Mouse (Mus musculus) cerebellum, adult 2 months (tissue): ENCODE results near the gene Ndrg2. TPM values are rescaled to one million over a fixed set of nuclear protein-coding genes. Genes with fewer than 3 reads are reported as not detected.

ENCODE experiments used
- DNase-seq, 2 experiments: peaks; one replicate each; pipeline ENCODE4 v3.0.0; 2021
- H3K27ac ChIP-seq: fragments of 200-500 bp; 2 replicates; pipeline ENCODE4 v1.5.1; 2012; ENCODE audit warnings: low read length, control low read depth, inconsistent platforms; ENCODE audit not compliant: insufficient read depth
- H3K27me3 ChIP-seq: fragments of 200-500 bp; 2 replicates; pipeline ENCODE4 v1.6.1; 2012; ENCODE audit warnings: inconsistent platforms, mild to moderate bottlenecking, low read length, moderate library complexity; ENCODE audit not compliant: control insufficient read depth, insufficient read depth
- H3K4me1 ChIP-seq: fragments of 200-500 bp; 2 replicates; pipeline ENCODE4 v1.6.1; 2011; ENCODE audit warnings: low read length; ENCODE audit not compliant: control insufficient read depth, insufficient read depth
- H3K4me3 ChIP-seq: fragments of 200-500 bp; replicated peaks from 2 replicates; pipeline ENCODE3; 2011; ENCODE audit warnings: mild to moderate bottlenecking, low read depth, low read length, control low read depth; ENCODE audit not compliant: insufficient read depth
- CTCF ChIP-seq: fragments of 200-500 bp; IDR thresholded peaks from 2 replicates; pipeline ENCODE4 v1.5.1; 2011; ENCODE audit warnings: low read depth, mild to moderate bottlenecking, control low read depth, low read length, moderate library complexity, borderline replicate concordance; ENCODE audit not compliant: insufficient read depth
- POLR2A ChIP-seq: fragments of 200-500 bp; IDR thresholded peaks from 2 replicates; pipeline ENCODE4 v1.6.1; 2011; ENCODE audit warnings: low read length, control low read depth, borderline replicate concordance; ENCODE audit not compliant: insufficient read depth
- WGBS: fragments of 180-500 bp; shearing (Covaris S2); methylation state at CpG from one replicate; pipeline ENCODE4 v1.1.7; 2018; 5-methylcytosine and 5-hydroxymethylcytosine counted together
- polyA plus RNA-seq: library from polyadenylated mRNA; depleted of rRNA; stranded (reverse); fragments of >200 nt; gene quantifications from 2 replicates; pipeline ENCODE4 v1.2.3, GENCODE M21; 2012; rRNA removed

Gene Ndrg2
- 997 and 1,033 TPM in 2 replicates for polyA plus RNA-seq

DNA sequence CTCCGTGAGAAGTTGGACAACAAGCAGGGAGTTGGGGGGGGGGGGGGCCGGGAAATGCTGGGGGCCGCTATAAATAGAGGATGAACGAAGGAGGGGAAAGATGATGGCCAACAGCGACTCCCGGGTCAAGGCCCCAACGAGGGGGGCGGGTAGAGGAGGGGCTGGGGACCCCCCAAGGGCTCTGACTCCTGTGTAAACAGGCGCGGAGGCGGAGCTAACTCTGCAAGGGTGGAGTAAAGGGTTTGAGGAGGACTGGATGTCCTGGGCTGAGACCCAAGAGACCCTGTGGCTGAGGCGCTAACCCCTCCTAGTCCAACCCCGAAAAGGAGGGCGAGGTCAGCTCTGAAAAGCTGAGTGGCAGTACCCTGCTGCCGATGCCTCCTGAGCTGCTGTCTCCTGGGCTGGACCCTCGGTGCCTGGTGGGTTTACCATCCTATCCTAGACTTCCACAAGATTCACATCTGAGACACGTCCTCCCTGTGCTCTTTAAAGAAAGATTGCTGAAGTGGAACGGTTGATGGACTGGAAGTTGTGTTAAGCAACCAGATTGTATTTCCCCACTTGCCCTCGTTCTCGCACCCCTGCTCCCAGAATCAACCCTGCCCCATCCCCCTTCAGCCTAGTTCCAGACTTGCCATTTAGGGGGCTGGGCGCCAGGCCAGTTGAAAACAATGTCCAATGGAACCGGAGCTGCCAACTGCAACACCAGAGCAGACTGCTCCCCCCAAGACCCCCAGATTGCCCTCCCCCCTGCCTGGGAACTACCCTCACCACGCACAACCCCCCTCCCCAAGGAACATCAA lies at the start of gene Ndrg2:
Gene Ndrg2, minus strand, starts transcription at position 199 of the 803 bp plus-strand sequence.
- TF ChIP-seq POLR2A: no peak
- H3K4me1 ChIP-seq: 0 out of 2 replicates have a peak, but pooled peaks cover 3% of the 10 kb centered on the region
- DNase-seq: peak; percentile 58 to 73
- H3K4me3 ChIP-seq: peak within 1 kb of the TSS; percentile 71
- 6% methylated on average over 23 of the region's 23 CpGs for WGBS
- H3K27me3 ChIP-seq: no peaks in the 10 kb centered on the region
- peak within 1 kb of the TSS; percentile 54; the same call in 1 of the 2 replicates for H3K27ac ChIP-seq

DNA sequence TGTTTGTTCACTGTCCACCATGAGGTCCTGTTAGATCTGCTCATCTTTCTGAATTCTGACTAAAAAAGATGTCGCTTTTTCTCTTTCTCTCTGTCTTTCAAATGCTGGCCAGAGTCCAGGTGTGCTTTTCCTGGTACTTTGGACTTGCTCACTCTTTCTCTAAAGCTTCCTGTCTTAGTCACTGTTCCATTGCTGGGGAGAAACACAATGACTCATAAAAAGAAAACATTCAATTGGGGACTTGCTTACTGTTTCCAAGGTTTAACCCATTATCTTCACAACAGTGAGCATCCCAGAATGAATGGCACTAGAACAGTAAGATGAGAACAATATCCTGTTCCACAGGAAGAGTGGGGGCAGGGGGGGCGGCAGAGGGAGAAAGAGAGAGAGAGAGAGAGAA lies 46.4 kb upstream of the Ndrg2 start:
- no peak for DNase-seq
- TF ChIP-seq POLR2A: no peak
- no peak for TF ChIP-seq CTCF
- WGBS: 92% methylated on average over 2 of the region's 2 CpGs
- Histone ChIP-seq H3K27ac (no peak overlapping the region), H3K4me3 (no peak overlapping the region), H3K4me1 (no peaks in the 10 kb centered on the region), H3K27me3 (no peaks in the 10 kb centered on the region)

DNA sequence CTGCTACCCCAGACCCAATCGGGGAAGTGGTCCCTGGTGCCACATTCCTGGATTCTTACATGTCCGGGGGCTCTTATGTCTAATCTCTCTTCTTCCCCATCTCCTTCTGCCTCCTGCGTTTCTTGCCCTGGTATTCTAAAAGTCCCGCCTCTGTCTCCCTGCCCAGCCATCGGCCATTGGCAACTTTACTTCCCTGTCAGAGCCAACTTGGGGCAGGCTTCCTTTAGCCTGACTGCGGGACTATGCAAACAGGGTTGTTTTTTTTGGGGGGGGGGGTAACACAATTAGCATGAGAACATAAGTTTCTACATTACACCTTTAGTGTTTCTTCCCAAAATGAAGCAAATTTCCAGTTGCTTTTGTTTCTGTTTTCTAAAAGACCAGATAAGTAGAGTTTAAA lies 29.4 kb upstream of the Ndrg2 start:
- WGBS: 52% methylated on average over 6 of the region's 6 CpGs
- TF ChIP-seq POLR2A (no peak), CTCF (no peak)
- Histone ChIP-seq H3K27me3 (no peaks in the 10 kb centered on the region), H3K4me3 (no peak overlapping the region), H3K27ac (no peak overlapping the region), H3K4me1 (no peaks in the 10 kb centered on the region)
- no peak for DNase-seq

DNA sequence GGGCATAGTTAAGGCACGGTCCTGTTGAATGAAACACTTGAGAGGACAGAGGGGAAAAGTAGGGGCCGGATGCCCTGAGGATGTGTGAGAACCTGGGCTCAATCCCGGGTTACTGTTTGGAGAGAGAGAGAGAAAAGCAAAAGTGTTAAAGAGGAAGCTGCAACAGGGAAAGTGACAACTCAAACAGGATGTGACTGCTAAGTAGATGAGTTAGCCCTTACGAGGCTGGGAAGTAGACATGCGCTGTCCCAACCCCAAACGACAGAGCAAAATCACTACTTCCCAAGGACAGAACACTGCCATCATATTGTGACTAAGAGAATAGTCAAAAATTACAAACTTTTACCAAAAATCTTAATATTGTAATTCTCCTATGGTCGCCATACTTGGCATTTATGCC lies 28.3 kb upstream of the Ndrg2 start:
- no peak for DNase-seq
- 64% methylated on average over 7 of the region's 7 CpGs for WGBS
- no peak overlapping the region for H3K27ac ChIP-seq

DNA sequence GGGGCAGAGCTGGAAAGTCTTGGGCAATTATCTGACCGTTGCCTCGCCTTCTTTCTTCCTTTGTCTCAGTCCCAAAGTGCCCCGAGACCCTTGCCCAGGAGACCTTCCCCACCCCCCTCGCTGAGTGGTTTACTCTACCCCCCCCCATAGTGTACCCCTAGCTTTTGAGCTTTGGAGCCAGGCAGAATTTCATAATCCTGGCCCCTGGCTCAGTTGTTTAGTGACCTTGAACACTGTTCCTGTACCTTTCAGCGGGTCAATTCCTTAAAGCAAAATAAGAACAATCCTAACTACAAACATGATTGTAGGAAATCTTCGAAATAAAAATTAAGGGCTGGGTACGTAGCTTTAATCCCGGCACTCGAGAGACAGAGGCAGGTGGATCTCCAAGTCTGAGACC lies 27.6 kb upstream of the Ndrg2 start:
- TF ChIP-seq CTCF: no peak
- TF ChIP-seq POLR2A: no peak
- Histone ChIP-seq H3K4me3 (no peak overlapping the region), H3K27ac (no peak overlapping the region), H3K4me1 (no peaks in the 10 kb centered on the region), H3K27me3 (no peaks in the 10 kb centered on the region)
- 57% methylated on average over 9 of the region's 9 CpGs for WGBS
- DNase-seq: no peak

More for the DNA sequence above, 28.3 kb upstream of the Ndrg2 start:
- TF ChIP-seq CTCF (no peak), POLR2A (no peak)
- no peaks in the 10 kb centered on the region for H3K27me3 ChIP-seq
- H3K4me1 ChIP-seq: no peaks in the 10 kb centered on the region
- no peak overlapping the region for H3K4me3 ChIP-seq

DNA sequence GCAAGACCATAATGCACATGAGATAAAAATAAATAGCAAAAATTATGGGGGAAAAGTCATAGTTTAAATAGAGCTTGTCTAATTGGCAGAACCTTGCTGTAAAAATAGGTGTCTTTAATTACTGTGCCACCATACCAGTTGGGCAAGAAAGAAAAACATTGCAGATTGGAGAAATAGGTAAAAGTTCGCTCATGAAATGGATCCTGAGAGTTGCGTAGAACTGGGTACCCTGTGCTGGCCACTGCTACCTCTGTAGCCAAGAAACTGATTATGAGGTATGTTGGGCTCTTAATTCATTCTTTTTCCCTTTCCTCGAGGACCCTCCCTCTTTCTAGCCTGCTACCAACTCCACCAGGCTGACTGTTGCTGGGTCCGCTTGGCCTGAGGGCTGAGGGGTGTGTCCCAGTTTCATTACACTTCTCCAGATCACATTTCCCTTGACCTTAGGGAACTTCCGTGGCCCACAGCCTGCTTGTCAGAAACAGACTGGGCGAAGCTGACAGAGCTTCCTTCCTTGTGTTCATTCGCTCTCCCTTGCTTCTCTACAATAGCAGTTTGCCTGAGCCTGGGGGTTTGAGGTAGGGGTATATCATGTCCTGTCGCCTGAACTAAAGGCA lies 27.1 kb upstream of the Ndrg2 start:
- no peak for TF ChIP-seq POLR2A
- no peak for TF ChIP-seq CTCF
- Histone ChIP-seq H3K4me3 (no peak overlapping the region), H3K4me1 (no peaks in the 10 kb centered on the region), H3K27ac (no peak overlapping the region), H3K27me3 (no peaks in the 10 kb centered on the region)
- WGBS: 39% methylated on average over 8 of the region's 8 CpGs
- DNase-seq: no peak

DNA sequence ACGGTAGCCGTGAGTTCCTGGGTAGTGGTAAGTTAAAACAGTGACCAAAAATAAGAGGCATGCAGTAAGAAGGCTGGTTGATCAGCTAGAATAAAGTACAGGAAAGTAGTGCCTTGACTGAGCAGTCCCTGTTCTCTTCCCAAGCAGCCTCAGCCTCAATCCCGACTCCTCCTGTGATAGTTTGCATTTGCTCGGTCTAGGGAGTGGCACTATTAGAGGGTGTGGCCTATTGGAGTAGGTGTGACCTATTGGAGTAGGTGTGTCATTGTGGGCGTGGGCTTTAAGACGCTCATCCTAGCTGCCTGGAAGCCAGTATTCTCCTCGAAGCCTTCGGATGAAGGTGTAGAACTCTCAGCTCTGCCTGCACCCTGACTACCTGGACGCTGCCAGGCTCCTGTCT lies 25.0 kb upstream of the Ndrg2 start:
- 84% methylated on average over 9 of the region's 9 CpGs for WGBS
- DNase-seq: no peak
- Histone ChIP-seq H3K4me1 (no peaks in the 10 kb centered on the region), H3K27ac (no peak overlapping the region), H3K27me3 (no peaks in the 10 kb centered on the region), H3K4me3 (no peak overlapping the region)
- TF ChIP-seq POLR2A (no peak), CTCF (no peak)

DNA sequence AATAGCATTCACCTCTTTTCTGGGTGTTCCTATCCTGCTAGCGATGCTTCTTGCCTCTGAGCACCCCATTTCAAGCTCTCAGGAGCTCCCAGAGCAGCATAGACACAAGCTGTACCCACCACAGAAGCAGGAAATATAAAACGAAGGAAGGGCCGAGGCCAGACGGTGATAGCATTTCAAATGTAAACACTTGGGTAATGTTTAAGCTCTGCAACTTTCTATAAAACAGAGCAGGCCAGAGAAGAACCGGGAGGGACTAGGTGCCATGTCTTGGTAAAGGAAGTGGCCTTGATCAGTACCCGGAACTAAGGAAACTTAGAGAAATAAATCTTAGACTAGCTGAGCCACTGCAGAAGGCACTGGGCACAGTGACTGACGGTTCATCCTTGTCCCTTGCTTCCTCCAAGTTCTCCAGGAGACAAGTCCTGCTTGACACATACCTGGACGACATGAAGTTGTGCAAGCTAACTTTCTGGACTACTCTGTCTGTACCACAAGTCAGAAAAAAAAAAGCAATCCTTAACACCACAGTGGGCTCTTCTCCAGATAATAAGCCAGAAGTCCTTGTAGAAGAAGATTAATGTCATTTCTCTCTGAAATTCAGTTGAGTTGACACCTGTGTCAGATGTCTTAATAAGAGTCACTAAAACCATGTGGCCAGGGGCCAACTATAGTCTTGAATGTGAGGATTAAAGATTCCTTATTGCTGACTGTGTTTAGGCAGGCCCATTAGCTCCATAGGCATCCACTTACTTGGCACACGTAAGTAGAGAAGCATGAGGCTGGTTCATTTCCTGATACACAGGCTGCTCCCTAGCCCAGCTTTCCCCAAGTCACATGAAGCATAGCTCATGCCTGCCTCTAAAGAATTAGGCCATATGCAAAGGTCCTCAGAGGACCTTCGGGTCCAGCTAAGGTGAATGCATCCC lies 18.4 kb upstream of the Ndrg2 start:
- TF ChIP-seq POLR2A: no peak
- TF ChIP-seq CTCF: no peak
- H3K4me3 ChIP-seq: no peak overlapping the region
- no peak for DNase-seq
- no peaks in the 10 kb centered on the region for H3K4me1 ChIP-seq
- H3K27me3 ChIP-seq: no peaks in the 10 kb centered on the region
- 80% methylated on average over 10 of the region's 10 CpGs for WGBS
- no peak overlapping the region for H3K27ac ChIP-seq
